Mouse (Mus musculus) small intestine, adult 2 months (tissue): ENCODE measurements around the gene Cald1.

Source experiments
- CTCF ChIP-seq: fragments of 200-500 bp; IDR thresholded peaks from 2 replicates; pipeline ENCODE4 v1.5.1; 2012; ENCODE audit warnings: low read depth, mild to moderate bottlenecking, control low read depth, inconsistent platforms, low read length, moderate library complexity, mixed read lengths; ENCODE audit not compliant: insufficient replicate concordance, insufficient read length; ENCODE audit errors: extremely low read depth
- POLR2A ChIP-seq: fragments of 200-500 bp; IDR thresholded peaks from 2 replicates; pipeline ENCODE4 v1.6.1; 2012; ENCODE audit warnings: low read depth, mild to moderate bottlenecking, control low read depth, inconsistent platforms, low read length, moderate library complexity

GRCm38 (mm10) chr6:34711620-34712019, 113.3 kb downstream of the Cald1 start:
- TF ChIP-seq POLR2A (no peak), CTCF (no peak)
